Mouse (Mus musculus) small intestine, adult 10 weeks (tissue): ENCODE data around the gene Ear1. TPM values are rescaled to one million over a fixed set of nuclear protein-coding genes. Genes with fewer than 3 reads are reported as not detected.

Source experiments
- polyA plus RNA-seq: library from polyadenylated mRNA; stranded (reverse); fragments of 350-450 nt; fragmentation: Illumina TruSeq; extraction: RNeasy Lipid Tissue Mini Kit (QIAGEN cat#74804); gene quantifications from one replicate; pipeline ENCODE4 v1.2.3, GENCODE M21; 2014; ENCODE audit warnings: low replicate concordance

Ear1 gene
- polyA plus RNA-seq = not detected

DNA sequence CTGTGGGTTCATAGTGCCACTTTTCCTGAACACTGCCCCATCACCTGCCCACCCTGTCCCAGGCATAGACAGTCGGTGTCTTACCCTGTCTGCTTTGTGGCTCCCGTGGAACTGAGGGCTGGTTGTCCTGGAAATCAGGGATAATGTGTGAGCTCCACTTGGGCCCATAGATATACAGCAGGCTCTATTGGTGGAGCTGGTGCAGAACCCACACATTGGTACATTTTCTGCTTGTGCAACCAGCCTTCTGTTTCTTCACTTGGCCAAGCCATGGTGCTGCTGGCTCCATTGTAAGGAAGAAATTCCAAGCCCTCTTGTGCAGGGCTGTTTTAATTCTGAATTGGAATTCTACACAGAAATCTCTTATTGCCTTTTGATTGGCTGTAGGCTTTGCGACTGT, at the start of gene Ear1:
TSS of gene Ear1 (minus strand) at position 101 of the 400 bp plus-strand sequence.

GRCm38 (mm10) chr14:43924688-43925403, 49.5 kb upstream of the Ear1 start, which contains the start of gene Gm8113:
TSS of gene Gm8113 (plus strand) at chr14:43925390.

GRCm38 (mm10) chr14:43923459-43923858, 48.1 kb upstream of the Ear1 start, which contains the start of gene Ear10:
TSS of gene Ear10 (minus strand) at chr14:43923559.

DNA sequence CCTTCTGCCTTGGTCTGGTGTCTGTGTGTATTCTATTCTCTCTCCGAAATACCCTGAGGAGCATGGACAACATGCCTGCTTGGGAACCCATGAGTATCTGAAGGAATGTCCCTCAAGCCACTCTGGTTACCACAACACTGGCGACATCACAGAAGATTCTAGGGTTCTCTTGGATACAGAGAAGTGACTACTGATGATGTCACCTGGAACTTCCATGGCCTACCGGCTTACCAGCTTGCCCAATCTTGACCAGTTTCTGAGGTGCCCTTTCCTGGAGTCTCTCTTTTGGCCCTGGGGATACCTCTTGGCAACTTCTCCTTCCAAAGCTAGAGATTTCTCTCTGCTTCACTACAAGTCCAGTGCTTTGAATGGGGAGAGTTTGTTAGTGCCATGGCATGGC, 90.7 kb downstream of the Ear1 start, which contains the start of gene Gm8180:
TSS of gene Gm8180 (minus strand) at position 101 of the 400 bp plus-strand sequence.

Other genes starting within 250 kb of the Ear1 start
- gene Gm8165, start 198.3 kb downstream of the Ear1 start, polyA plus RNA-seq = not detected
- gene Gm7324, start 177.7 kb downstream of the Ear1 start, polyA plus RNA-seq = 4.5 TPM
- gene Gm16506, start 148.0 kb downstream of the Ear1 start, polyA plus RNA-seq = not detected
- not detected for gene Gm6526, start 127.7 kb downstream of the Ear1 start, polyA plus RNA-seq
- not detected for gene Gm8180, start 90.8 kb downstream of the Ear1 start, polyA plus RNA-seq
- gene Ear10, start 48.0 kb upstream of the Ear1 start, polyA plus RNA-seq = not detected
- 1.8 TPM for gene Gm8113, start 49.9 kb upstream of the Ear1 start, polyA plus RNA-seq
- not detected for gene Ang5, start 81.6 kb upstream of the Ear1 start, polyA plus RNA-seq
- not detected for gene Ang6, start 126.8 kb upstream of the Ear1 start, polyA plus RNA-seq
- 10.1 TPM for gene Ear2, start 227.1 kb upstream of the Ear1 start, polyA plus RNA-seq
- not detected for gene Gm3327, start 248.3 kb upstream of the Ear1 start, polyA plus RNA-seq